Comparison of ENCODE assay signal across 8 mouse cellular contexts in genomic region chr10:26772624-26773540, GRCm38 (mm10). TPM values are rescaled to one million over a fixed set of nuclear protein-coding genes. Genes with fewer than 3 reads are reported as not detected.
DNase-seq lines count a peak whose midpoint lies in the region; ATAC-seq and TF ChIP-seq lines count a peak whose summit lies in the region.

No protein-coding gene starts in this region.

- 0 out of 2 replicates have a peak, but pooled peaks cover 3% of the 10 kb centered on the region for H3K79me2 ChIP-seq in heart, adult 2 months (replicated peaks; ENCODE audit: control insufficient read depth, insufficient read depth, low read length)

- 2% methylated on average over 22 of the region's 22 CpGs for WGBS in embryonic facial prominence, embryonic 13.5 days
- under 1% methylated on average over 22 of the region's 22 CpGs for WGBS in heart, adult 2 months
- under 1% methylated on average over 22 of the region's 22 CpGs for WGBS in kidney, adult 2 months
- WGBS in limb, embryonic 13.5 days = 1% methylated on average over 22 of the region's 22 CpGs
- WGBS in midbrain, embryonic 14.5 days = 1% methylated on average over 22 of the region's 22 CpGs

- no peaks in the 10 kb centered on the region for H3K9me3 ChIP-seq in embryonic facial prominence, embryonic 13.5 days
- H3K9me3 ChIP-seq in limb, embryonic 13.5 days = no peaks in the 10 kb centered on the region
- no peaks in the 10 kb centered on the region for H3K9me3 ChIP-seq in midbrain, embryonic 14.5 days (ENCODE audit: control insufficient read depth, low read length)

- peak overlapping the region; percentile 80 for H3K27ac ChIP-seq in embryonic facial prominence, embryonic 13.5 days
- H3K27ac ChIP-seq in heart, adult 2 months = peak overlapping the region; percentile 96
- peak overlapping the region; percentile 95 for H3K27ac ChIP-seq in kidney, adult 2 months (ENCODE audit: insufficient read depth, low read depth, low read length)
- peak overlapping the region; percentile 86 for H3K27ac ChIP-seq in limb, embryonic 13.5 days
- peak overlapping the region; percentile 75 for H3K27ac ChIP-seq in midbrain, embryonic 14.5 days (replicated peaks; ENCODE audit: low read depth, low read length)

- H3K27me3 ChIP-seq in embryonic facial prominence, embryonic 13.5 days = no peaks in the 10 kb centered on the region; the same call in 1 of the 2 replicates
- no peaks in the 10 kb centered on the region for H3K27me3 ChIP-seq in heart, adult 2 months (ENCODE audit: control insufficient read depth, insufficient read depth, low read length)
- H3K27me3 ChIP-seq in kidney, adult 2 months (replicated peaks; ENCODE audit: control insufficient read depth, insufficient read depth, low read length) = no peaks in the 10 kb centered on the region
- no peaks in the 10 kb centered on the region for H3K27me3 ChIP-seq in limb, embryonic 13.5 days
- no peaks in the 10 kb centered on the region for H3K27me3 ChIP-seq in midbrain, embryonic 14.5 days (ENCODE audit: control insufficient read depth, insufficient read depth, low read length)

- peak; percentile 47 to 65 for DNase-seq in urinary bladder, adult 18-20 months (ENCODE audit: low spot score in 2 of 2)
- DNase-seq in urinary bladder, postnatal 10 days (ENCODE audit: low spot score) = no peak
- DNase-seq in heart, adult 2 months = peak; percentile 78 to 86
- peak; percentile 96 for DNase-seq in kidney, adult 2 months
- peak; percentile 83 for DNase-seq in midbrain, embryonic 14.5 days
- peak; percentile 8 to 19 for DNase-seq in spleen, postnatal 14 days (ENCODE audit: low spot score in 2 of 2)

- peaks cover 12% of the 10 kb centered on the region for H3K4me1 ChIP-seq in embryonic facial prominence, embryonic 13.5 days
- H3K4me1 ChIP-seq in heart, adult 2 months (ENCODE audit: control insufficient read depth, insufficient read depth, low read length) = peaks cover 8% of the 10 kb centered on the region
- H3K4me1 ChIP-seq in kidney, adult 2 months (ENCODE audit: control insufficient read depth, insufficient read depth, low read length) = peaks cover 21% of the 10 kb centered on the region
- H3K4me1 ChIP-seq in limb, embryonic 13.5 days = peaks cover 20% of the 10 kb centered on the region
- H3K4me1 ChIP-seq in midbrain, embryonic 14.5 days (ENCODE audit: control insufficient read depth, insufficient read depth, low read length) = peaks cover 14% of the 10 kb centered on the region

- H3K4me3 ChIP-seq in embryonic facial prominence, embryonic 13.5 days = peak overlapping the region; percentile 60
- peak overlapping the region; percentile 73 for H3K4me3 ChIP-seq in heart, adult 2 months
- peak overlapping the region; percentile 66 for H3K4me3 ChIP-seq in kidney, adult 2 months (ENCODE audit: insufficient read depth, low read depth, low read length)
- H3K4me3 ChIP-seq in limb, embryonic 13.5 days = peak overlapping the region; percentile 60
- peak overlapping the region; percentile 42 for H3K4me3 ChIP-seq in midbrain, embryonic 14.5 days (replicated peaks; ENCODE audit: low read depth, low read length)

- TF ChIP-seq CTCF in heart, adult 2 months (IDR thresholded peaks at IDR 0.05) = no peak
- no peak for TF ChIP-seq CTCF in kidney, adult 2 months (conservative IDR thresholded peaks at IDR 0.05; ENCODE audit: insufficient read depth, insufficient read length, low read depth, low read length)

- no peaks in the 10 kb centered on the region for H3K36me3 ChIP-seq in embryonic facial prominence, embryonic 13.5 days
- peaks cover 8% of the 10 kb centered on the region for H3K36me3 ChIP-seq in heart, adult 2 months (ENCODE audit: control insufficient read depth, insufficient read depth, low read length)
- H3K36me3 ChIP-seq in kidney, adult 2 months (ENCODE audit: control insufficient read depth, insufficient read depth, low read length) = no peaks in the 10 kb centered on the region
- H3K36me3 ChIP-seq in limb, embryonic 13.5 days = no peaks in the 10 kb centered on the region
- no peaks in the 10 kb centered on the region for H3K36me3 ChIP-seq in midbrain, embryonic 14.5 days (ENCODE audit: control insufficient read depth, insufficient read depth, low read length)

- 0 out of 2 replicates have a peak, but pooled peaks have one; percentile 19 for TF ChIP-seq POLR2A in heart, adult 2 months (IDR thresholded peaks at IDR 0.05; ENCODE audit: insufficient read depth, low read depth, low read length)
- TF ChIP-seq POLR2A in kidney, adult 2 months (IDR thresholded peaks at IDR 0.05; ENCODE audit: low read depth, low read length) = no peak

- peak overlapping the region; percentile 72 for H3K9ac ChIP-seq in embryonic facial prominence, embryonic 13.5 days
- H3K9ac ChIP-seq in heart, adult 2 months (ENCODE audit: low read depth, low read length) = peak overlapping the region; percentile 78
- H3K9ac ChIP-seq in limb, embryonic 13.5 days = peak overlapping the region; percentile 72
- H3K9ac ChIP-seq in midbrain, embryonic 14.5 days (replicated peaks; ENCODE audit: low read length) = peak overlapping the region; percentile 49

- TF ChIP-seq EP300 in heart, adult 2 months (IDR thresholded peaks at IDR 0.05; ENCODE audit: insufficient read depth, low read depth, low read length) = 0 out of 2 replicates have a peak, but pooled peaks have one; percentile 15

- intact Hi-C loops in heart, adult 2 months (cut with DNase I) = loop anchor here (2.0 to 5.0 kb wide), 2 partner anchors 26 to 54 kb away; no protein-coding TSS in a partner anchor

- peak; percentile 73 for ATAC-seq in embryonic facial prominence, embryonic 13.5 days (ENCODE audit: insufficient number of reproducible peaks, insufficient read depth, low FRiP score, low TSS enrichment, low read depth)
- ATAC-seq in limb, embryonic 13.5 days (ENCODE audit: low FRiP score, low read depth) = peak; percentile 74
- ATAC-seq in midbrain, embryonic 14.5 days (ENCODE audit: low FRiP score, low TSS enrichment) = peak; percentile 84

- peak overlapping the region; percentile 92 for H3K4me2 ChIP-seq in embryonic facial prominence, embryonic 13.5 days
- H3K4me2 ChIP-seq in limb, embryonic 13.5 days (replicated peaks) = peak overlapping the region; percentile 82
- H3K4me2 ChIP-seq in midbrain, embryonic 14.5 days (ENCODE audit: low read length) = peak overlapping the region; percentile 62

RNA-seq across cellular contexts. Expression of gene Arhgap18, which starts 19.7 kb away (rescaled TPM):
- 22.8 and 23.3 TPM in 2 replicates for polyA plus RNA-seq in embryonic facial prominence, embryonic 13.5 days (2015; fragmentation: Nextera tagmentation; extraction: Ambion mirVana)
- total RNA-seq in heart, adult 2 months (2021) = 10 to 100 TPM; 13.3 to 14.5 TPM
- 4.1 and 9.0 TPM in 2 replicates for polyA plus RNA-seq in heart, adult 2 months (2012; rRNA removed)
- polyA plus RNA-seq in kidney, adult 2 months (2012; rRNA removed) = 7.4 and 10.7 TPM in 2 replicates
- polyA plus RNA-seq in limb, embryonic 13.5 days (2015; fragmentation: Nextera tagmentation; extraction: Ambion mirVana) = 21.7 and 23.7 TPM in 2 replicates
- polyA plus RNA-seq in midbrain, embryonic 14.5 days (2014; fragmentation: Nextera tagmentation; extraction: Ambion mirVana) = 14.2 and 15.9 TPM in 2 replicates
